Mouse (Mus musculus) ES-E14 (cell line): Measurements from ENCODE around the gene Pax4. TPM values are rescaled to one million over a fixed set of nuclear protein-coding genes. Genes with fewer than 3 reads are reported as not detected.

Experiments
- DNase-seq: peaks from one replicate; pipeline ENCODE4 v3.0.0-alpha.2; 2013; ENCODE audit warnings: low read depth, low spot score
- H3K27ac ChIP-seq: 2 replicates; pipeline ENCODE4 v1.5.1; 2012; ENCODE audit warnings: low read depth, mild to moderate bottlenecking, low read length, moderate library complexity, mixed read lengths; ENCODE audit not compliant: poor library complexity, insufficient read depth, severe bottlenecking
- H3K36me3 ChIP-seq: 2 replicates; pipeline ENCODE4 v1.6.1; 2012; ENCODE audit warnings: mild to moderate bottlenecking, low read length, moderate library complexity, mixed read lengths; ENCODE audit not compliant: control insufficient read depth, poor library complexity, insufficient read depth, severe bottlenecking
- H3K4me1 ChIP-seq, 2 experiments: fragments of 150-350 bp in 1 of 2; sonication (generic) in 1 of 2; 2 replicates each; pipeline ENCODE4 v1.6.1; 2012; ENCODE audit warnings: low read length in 2 of 2, mild to moderate bottlenecking in 1 of 2, mixed read lengths in 1 of 2; ENCODE audit not compliant: control insufficient read depth in 2 of 2, insufficient read depth in 2 of 2, poor library complexity in 1 of 2
- H3K4me3 ChIP-seq, 2 experiments: fragments of 150-350 bp in 1 of 2; sonication (generic) in 1 of 2; 2 replicates each; pipeline ENCODE4 v1.5.1; 2012; ENCODE audit warnings: low read length in 2 of 2, low read depth in 1 of 2, mild to moderate bottlenecking in 1 of 2, mixed read lengths in 1 of 2; ENCODE audit not compliant: insufficient read depth in 1 of 2, poor library complexity in 1 of 2, severe bottlenecking in 1 of 2
- H3K9ac ChIP-seq: 2 replicates; pipeline ENCODE4 v1.6.1; 2012; ENCODE audit warnings: low read depth, mild to moderate bottlenecking, low read length, mixed read lengths; ENCODE audit not compliant: poor library complexity, insufficient read depth, severe bottlenecking
- H3K9me3 ChIP-seq: fragments of 150-350 bp; sonication (generic); 2 replicates; pipeline ENCODE4 v1.6.1; 2012; ENCODE audit warnings: low read depth, mild to moderate bottlenecking, low read length; ENCODE audit not compliant: control insufficient read depth, insufficient read depth
- CHD2 ChIP-seq: IDR thresholded peaks from 2 replicates; pipeline ENCODE4 v1.6.1; 2014; ENCODE audit warnings: mild to moderate bottlenecking, low read depth, low read length, inconsistent platforms
- HCFC1 ChIP-seq: IDR thresholded peaks from 2 replicates; pipeline ENCODE4 v1.6.1; 2012; ENCODE audit warnings: low read length, inconsistent platforms, borderline replicate concordance; ENCODE audit not compliant: insufficient read depth
- MAFK ChIP-seq: IDR thresholded peaks from 2 replicates; pipeline ENCODE4 v1.6.1; 2014; ENCODE audit warnings: mild to moderate bottlenecking, low read depth, low read length, inconsistent platforms; ENCODE audit not compliant: insufficient read depth
- ZC3H11A ChIP-seq: IDR thresholded peaks from 2 replicates; pipeline ENCODE4 v1.6.1; 2012; ENCODE audit warnings: low read depth, mild to moderate bottlenecking, inconsistent platforms, low read length, borderline replicate concordance
- ZNF384 ChIP-seq: IDR thresholded peaks from 2 replicates; pipeline ENCODE4 v1.6.1; 2012; ENCODE audit warnings: low read depth, low read length, inconsistent platforms
- in situ Hi-C, 2 experiments: fragments of 600-800 bp; cut with MboI; formaldehyde crosslinking; loops; one replicate each; pipeline ENCODE4 v1.15.1; 2025; ENCODE audit warnings: low sequenced_read_pairs in 2 of 2, inconsistent platforms in 1 of 2; ENCODE audit not compliant: unreplicated experiment in 2 of 2
- total RNA-seq: library from RNA; depleted of rRNA; stranded (reverse); fragments of 300-350 nt; gene quantifications from 2 replicates; pipeline ENCODE4 v1.2.3, GENCODE M21; 2012

The Pax4 gene
- total RNA-seq, 1 experiment, result not detected

DNA sequence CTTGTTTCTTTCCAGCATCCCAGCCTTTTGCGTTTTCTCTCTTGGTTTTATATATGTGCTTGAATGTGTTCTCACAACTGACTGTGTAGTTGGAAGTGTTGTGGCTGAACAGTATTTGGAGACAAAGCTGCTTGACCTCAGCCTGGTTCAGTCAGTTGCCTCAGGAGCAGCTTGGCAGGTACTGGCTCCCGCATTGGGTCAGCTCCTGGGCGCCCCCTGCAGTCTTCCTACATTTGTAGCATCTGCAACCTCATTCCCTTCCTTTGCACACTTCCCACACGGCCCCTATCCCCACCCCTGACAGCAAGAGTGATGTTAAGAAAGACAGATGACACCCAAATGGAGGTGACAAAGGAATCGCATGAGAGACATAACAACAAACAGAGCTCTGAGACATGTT lies 11.4 kb upstream of the Pax4 start:
- H3K9me3 ChIP-seq, result peaks cover 7% of the 10 kb centered on the region; the same call in 1 of the 2 replicates
- no peak overlapping the region for H3K27ac ChIP-seq
- no peak for DNase-seq
- in situ Hi-C loops, result no loop called here
- no peak overlapping the region for H3K4me3 ChIP-seq
- no peaks in the 10 kb centered on the region for H3K4me1 ChIP-seq
- H3K36me3 ChIP-seq, result no peaks in the 10 kb centered on the region
- TF ChIP-seq ZC3H11A, result no peak
- TF ChIP-seq CHD2, result no peak
- TF ChIP-seq HCFC1, result no peak
- no peak for TF ChIP-seq ZNF384
- TF ChIP-seq MAFK, result no peak
- H3K9ac ChIP-seq, result no peak overlapping the region

DNA sequence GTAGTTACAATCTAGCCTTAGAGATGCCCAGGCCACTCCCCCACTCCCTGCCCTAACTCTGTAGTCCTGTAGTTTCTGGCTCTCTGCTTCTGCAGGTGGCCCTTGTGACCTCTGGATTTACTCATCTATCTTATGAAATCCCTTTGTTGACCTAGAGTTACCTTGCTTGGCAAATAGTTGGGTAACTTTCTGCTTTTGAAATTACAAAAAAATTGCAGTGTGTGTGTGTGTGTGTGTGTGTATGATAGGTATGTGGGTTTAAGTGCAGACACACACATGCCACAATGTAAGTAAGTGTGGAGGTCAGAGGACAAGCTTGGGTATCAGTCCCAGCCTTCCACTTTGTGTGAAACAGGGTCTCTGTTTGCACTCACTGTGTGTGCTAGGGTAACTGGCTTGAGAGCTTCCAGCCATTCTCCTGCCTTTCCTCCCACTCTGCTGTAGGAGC lies 10.1 kb upstream of the Pax4 start:
- H3K27ac ChIP-seq, result no peak overlapping the region
- H3K9ac ChIP-seq, result no peak overlapping the region
- H3K9me3 ChIP-seq, result peaks cover 7% of the 10 kb centered on the region; the same call in 1 of the 2 replicates
- H3K4me1 ChIP-seq, result no peaks in the 10 kb centered on the region
- DNase-seq, result no peak
- no peak overlapping the region for H3K4me3 ChIP-seq
- TF ChIP-seq CHD2 (no peak), ZNF384 (no peak), HCFC1 (no peak), ZC3H11A (no peak), MAFK (no peak)
- no peaks in the 10 kb centered on the region for H3K36me3 ChIP-seq
- in situ Hi-C loops, result no loop called here

GRCm38 (mm10) chr6:28450977-28451376 lies 1.8 kb upstream of the Pax4 start:
- peak overlapping the region; percentile 38 to 47; a peak in 3 of 4 replicates for H3K4me3 ChIP-seq
- no peak for TF ChIP-seq ZNF384
- TF ChIP-seq MAFK, result no peak

DNA sequence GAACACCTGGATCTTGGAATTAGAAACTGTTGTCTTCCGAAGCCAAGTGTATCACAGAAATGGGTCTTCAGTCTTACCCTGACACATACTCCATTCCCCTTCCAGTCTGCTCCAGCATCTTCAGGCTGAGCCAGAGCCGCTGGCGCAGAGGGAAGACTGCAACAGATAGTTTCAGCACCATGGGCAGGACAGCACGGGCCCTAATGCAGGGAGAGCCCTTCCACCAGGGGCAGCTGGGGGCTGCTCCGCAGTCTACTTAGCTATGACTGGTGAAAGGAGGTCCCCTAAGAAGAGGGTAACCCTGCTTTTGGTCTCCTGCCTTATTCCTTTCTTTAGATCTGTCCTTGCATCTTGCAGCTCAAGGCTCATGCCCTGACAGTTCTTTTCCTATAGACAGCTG lies 1.3 kb upstream of the Pax4 start:
- Histone ChIP-seq H3K4me1 (no peaks in the 10 kb centered on the region), H3K4me3 (no peak overlapping the region), H3K27ac (no peak overlapping the region), H3K9me3 (no peaks in the 10 kb centered on the region), H3K9ac (no peak overlapping the region), H3K36me3 (no peaks in the 10 kb centered on the region)
- in situ Hi-C loops, result no loop called here
- TF ChIP-seq MAFK (no peak), ZC3H11A (no peak), CHD2 (no peak), HCFC1 (no peak), ZNF384 (no peak)
- no peak for DNase-seq

More at GRCm38 (mm10) chr6:28450977-28451376, 1.8 kb upstream of the Pax4 start:
- H3K36me3 ChIP-seq, result no peaks in the 10 kb centered on the region
- H3K27ac ChIP-seq, result no peak overlapping the region
- no peaks in the 10 kb centered on the region for H3K9me3 ChIP-seq
- in situ Hi-C loops, result no loop called here
- no peak overlapping the region for H3K9ac ChIP-seq
- no peak for DNase-seq
- H3K4me1 ChIP-seq, result no peaks in the 10 kb centered on the region

GRCm38 (mm10) chr6:28447937-28448336 lies 1.2 kb downstream of the Pax4 start:
- no peaks in the 10 kb centered on the region for H3K36me3 ChIP-seq
- H3K4me3 ChIP-seq, result no peak overlapping the region
- H3K9me3 ChIP-seq, result no peaks in the 10 kb centered on the region
- no peak for DNase-seq
- no peak for TF ChIP-seq CHD2
- TF ChIP-seq MAFK, result no peak
- TF ChIP-seq ZNF384, result no peak
- TF ChIP-seq ZC3H11A, result no peak
- TF ChIP-seq HCFC1, result no peak
- H3K4me1 ChIP-seq, result no peaks in the 10 kb centered on the region
- in situ Hi-C loops, result no loop called here
- H3K9ac ChIP-seq, result no peak overlapping the region
- no peak overlapping the region for H3K27ac ChIP-seq
